Mouse (Mus musculus) testis, adult 2 months (tissue): ENCODE results near the gene Prdx2. TPM values are rescaled to one million over a fixed set of nuclear protein-coding genes. Genes with fewer than 3 reads are reported as not detected.
A peak's percentile ranks its signal among the peaks of the same experiment; 100 is the strongest.

Experiments
- H3K27ac ChIP-seq: fragments of 200-500 bp; 2 replicates; pipeline ENCODE4 v1.5.1; 2012; ENCODE audit warnings: low read depth, low read length; ENCODE audit not compliant: control insufficient read depth, insufficient read depth
- H3K27me3 ChIP-seq: fragments of 200-500 bp; 2 replicates; pipeline ENCODE4 v1.6.1; 2012; ENCODE audit warnings: mild to moderate bottlenecking, low read length, moderate library complexity; ENCODE audit not compliant: control insufficient read depth, insufficient read depth
- H3K36me3 ChIP-seq: fragments of 200-500 bp; 2 replicates; pipeline ENCODE4 v1.6.1; 2012; ENCODE audit warnings: mild to moderate bottlenecking, low read length; ENCODE audit not compliant: control insufficient read depth, insufficient read depth
- H3K4me1 ChIP-seq: fragments of 200-500 bp; 2 replicates; pipeline ENCODE4 v1.6.1; 2012; ENCODE audit warnings: low read length; ENCODE audit not compliant: control insufficient read depth, insufficient read depth
- H3K4me3 ChIP-seq: fragments of 200-500 bp; 2 replicates; pipeline ENCODE4 v1.5.1; 2012; ENCODE audit warnings: low read depth, mild to moderate bottlenecking, low read length, moderate library complexity, mixed read lengths; ENCODE audit not compliant: control insufficient read depth
- CTCF ChIP-seq: fragments of 200-500 bp; IDR thresholded peaks from 2 replicates; pipeline ENCODE4 v1.5.1; 2012; ENCODE audit warnings: low read depth, mild to moderate bottlenecking, inconsistent platforms, low read length, moderate library complexity; ENCODE audit not compliant: control insufficient read depth, insufficient read depth, insufficient replicate concordance
- POLR2A ChIP-seq: fragments of 200-500 bp; IDR thresholded peaks from 2 replicates; pipeline ENCODE4 v1.6.1; 2012; ENCODE audit warnings: low read depth, mild to moderate bottlenecking, inconsistent platforms, low read length, moderate library complexity; ENCODE audit not compliant: control insufficient read depth
- polyA plus RNA-seq: library from polyadenylated mRNA; depleted of rRNA; stranded (reverse); fragments of >200 nt; gene quantifications from 2 replicates; pipeline ENCODE4 v1.2.3, GENCODE M21; 2012

Prdx2 gene
- polyA plus RNA-seq, 1 experiment, result 68.5 TPM

GRCm38 (mm10) chr8:84996978-84997377, 27.6 kb downstream of the Prdx2 start:
- H3K4me1 ChIP-seq, result peaks cover 16% of the 10 kb centered on the region
- no peak overlapping the region for H3K27ac ChIP-seq
- peak overlapping the region; percentile 56 for H3K4me3 ChIP-seq
- H3K27me3 ChIP-seq, result no peaks in the 10 kb centered on the region
- TF ChIP-seq CTCF (no peak), POLR2A (no peak)
- no peaks in the 10 kb centered on the region for H3K36me3 ChIP-seq

- Histone ChIP-seq H3K4me1 (peaks cover 16% of the 10 kb centered on the region), H3K27ac (no peak overlapping the region), H3K27me3 (no peaks in the 10 kb centered on the region), H3K4me3 (peak overlapping the region; percentile 56), H3K36me3 (no peaks in the 10 kb centered on the region)
- no peak for TF ChIP-seq POLR2A
- TF ChIP-seq CTCF, result peak; percentile 87; the same call in 1 of the 2 replicates
Measured at GRCm38 (mm10) chr8:84997649-84998295, 28.4 kb downstream of the Prdx2 start.

- TF ChIP-seq POLR2A, result no peak
- peak; percentile 77 for TF ChIP-seq CTCF
- Histone ChIP-seq H3K27me3 (no peaks in the 10 kb centered on the region), H3K27ac (no peak overlapping the region), H3K4me1 (peaks cover 13% of the 10 kb centered on the region), H3K4me3 (peak overlapping the region; percentile 66), H3K36me3 (no peaks in the 10 kb centered on the region)
Measured at GRCm38 (mm10) chr8:85007686-85008085, 38.3 kb downstream of the Prdx2 start.

- Histone ChIP-seq H3K27ac (no peak overlapping the region), H3K36me3 (no peaks in the 10 kb centered on the region), H3K4me1 (peaks cover 16% of the 10 kb centered on the region), H3K27me3 (no peaks in the 10 kb centered on the region), H3K4me3 (no peak overlapping the region)
- no peak for TF ChIP-seq POLR2A
- TF ChIP-seq CTCF, result no peak
Measured at GRCm38 (mm10) chr8:85011242-85011641, 41.9 kb downstream of the Prdx2 start.

GRCm38 (mm10) chr8:85013230-85013840, 43.9 kb downstream of the Prdx2 start:
- Histone ChIP-seq H3K4me1 (peaks cover 9% of the 10 kb centered on the region), H3K36me3 (no peaks in the 10 kb centered on the region), H3K27me3 (no peaks in the 10 kb centered on the region), H3K4me3 (peak overlapping the region; percentile 69), H3K27ac (no peak overlapping the region)
- no peak for TF ChIP-seq POLR2A
- peak; percentile 29; the same call in 1 of the 2 replicates for TF ChIP-seq CTCF

- TF ChIP-seq POLR2A (no peak), CTCF (no peak)
- Histone ChIP-seq H3K27ac (no peak within 1 kb of the TSS), H3K27me3 (no peaks in the 10 kb centered on the region), H3K4me3 (peak within 1 kb of the TSS; percentile 69), H3K36me3 (no peaks in the 10 kb centered on the region), H3K4me1 (peaks cover 9% of the 10 kb centered on the region)
Measured at GRCm38 (mm10) chr8:85014431-85014830, 45.0 kb downstream of the Prdx2 start, which contains the start of gene Best2. Gene Best2 (minus strand): TSS chr8:85014531.

GRCm38 (mm10) chr8:85016724-85017123, 47.3 kb downstream of the Prdx2 start:
- no peak for TF ChIP-seq POLR2A
- no peak for TF ChIP-seq CTCF
- no peaks in the 10 kb centered on the region for H3K36me3 ChIP-seq
- no peak overlapping the region for H3K4me3 ChIP-seq
- H3K27ac ChIP-seq, result no peak overlapping the region
- H3K27me3 ChIP-seq, result no peaks in the 10 kb centered on the region
- H3K4me1 ChIP-seq, result peaks cover 3% of the 10 kb centered on the region

GRCm38 (mm10) chr8:85017209-85017608, 47.8 kb downstream of the Prdx2 start:
- H3K36me3 ChIP-seq, result no peaks in the 10 kb centered on the region

More at GRCm38 (mm10) chr8:85017209-85017608, 47.8 kb downstream of the Prdx2 start:
- Histone ChIP-seq H3K27me3 (no peaks in the 10 kb centered on the region), H3K4me1 (peaks cover 3% of the 10 kb centered on the region), H3K27ac (no peak overlapping the region), H3K4me3 (no peak overlapping the region)
- TF ChIP-seq POLR2A (no peak), CTCF (no peak)
